Mouse (Mus musculus): Measurements from ENCODE around the gene Tipin.
"Not testable (repeated sequence)": the region's sequence is repeated elsewhere in the genome, so short reads cannot be mapped to it uniquely, and the experiment has no call there.

The Tipin gene

DNA sequence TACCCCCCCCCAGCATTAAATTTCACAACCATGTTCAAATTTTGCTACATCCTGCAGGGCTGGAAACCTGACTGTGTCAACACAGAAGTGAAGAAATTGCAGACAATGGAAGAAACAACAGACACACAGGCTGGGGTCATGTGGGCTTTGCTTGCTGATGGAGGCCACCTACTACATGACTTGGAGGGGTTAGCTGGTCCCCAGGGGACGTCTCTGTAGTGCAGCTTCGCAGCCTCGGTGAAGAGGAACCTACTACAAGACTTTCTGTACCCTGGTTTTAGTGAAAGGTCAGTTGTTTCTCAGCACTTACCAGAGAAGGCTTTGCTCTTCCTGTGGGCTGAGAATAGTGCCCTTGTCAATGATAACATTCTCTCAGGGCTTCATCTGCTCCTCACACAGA is 10.1 kb upstream of the Tipin start:
- in situ Hi-C loops (cut with MboI, MseI) = no loop called here

DNA sequence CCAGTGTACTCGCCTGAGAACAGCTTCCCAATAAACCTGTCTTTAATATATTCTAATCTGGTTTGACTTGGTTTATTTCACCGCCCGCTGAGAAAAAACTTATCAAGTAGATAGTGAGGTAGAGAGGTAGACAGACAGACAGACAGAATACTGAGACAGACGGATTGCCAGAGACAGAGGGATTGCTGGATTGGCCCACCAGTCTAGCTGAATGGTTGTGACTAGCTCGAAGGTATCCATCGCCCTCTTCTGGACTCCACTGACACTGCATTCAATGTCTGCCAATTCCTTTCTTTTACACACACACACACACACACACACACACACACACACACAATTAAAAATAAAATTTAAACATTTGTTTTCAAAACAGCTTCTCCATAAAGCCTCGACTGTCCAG is 8.8 kb upstream of the Tipin start:
- in situ Hi-C loops (cut with MboI, MseI) = no loop called here

DNA sequence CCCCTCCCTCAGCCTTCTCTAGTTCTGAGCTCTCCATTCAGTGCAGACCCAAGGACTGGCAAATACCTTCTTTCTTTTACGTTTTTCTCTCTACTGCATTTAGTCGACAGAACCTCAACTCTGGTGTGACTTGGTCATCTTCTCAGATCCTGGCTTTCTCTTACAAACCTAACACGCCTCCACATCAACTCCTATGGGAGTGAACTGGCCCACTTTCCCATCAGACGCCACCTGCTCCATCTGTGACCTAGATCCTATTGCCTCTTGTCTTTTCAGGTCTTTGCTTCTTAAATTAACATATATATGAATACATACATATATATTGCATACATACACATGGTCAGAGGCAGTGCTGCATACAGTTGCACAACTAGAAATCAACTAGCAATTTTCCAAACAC is 7.6 kb upstream of the Tipin start:
- in situ Hi-C loops (cut with MboI, MseI) = no loop called here

DNA sequence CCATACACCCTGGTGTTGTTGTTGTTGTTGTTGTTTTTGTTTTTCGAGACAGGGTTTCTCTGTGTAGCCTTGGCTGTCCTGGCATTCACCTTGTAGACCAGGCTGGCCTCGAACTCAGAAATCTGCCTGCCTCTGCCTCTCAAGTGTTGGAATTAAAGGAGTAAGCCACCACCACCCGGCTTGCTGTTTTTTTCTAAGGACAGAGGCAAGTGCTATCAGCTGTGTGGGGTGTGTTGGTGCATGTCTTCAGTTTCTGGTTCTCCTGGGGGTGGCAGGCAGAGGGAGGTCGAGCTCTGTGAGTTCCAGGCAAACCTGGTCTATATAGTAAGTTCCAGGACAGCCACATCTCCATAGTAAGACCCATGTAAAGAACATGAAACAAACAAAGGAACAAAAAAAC is 7.1 kb upstream of the Tipin start:
- in situ Hi-C loops (cut with MboI, MseI) = no loop called here

DNA sequence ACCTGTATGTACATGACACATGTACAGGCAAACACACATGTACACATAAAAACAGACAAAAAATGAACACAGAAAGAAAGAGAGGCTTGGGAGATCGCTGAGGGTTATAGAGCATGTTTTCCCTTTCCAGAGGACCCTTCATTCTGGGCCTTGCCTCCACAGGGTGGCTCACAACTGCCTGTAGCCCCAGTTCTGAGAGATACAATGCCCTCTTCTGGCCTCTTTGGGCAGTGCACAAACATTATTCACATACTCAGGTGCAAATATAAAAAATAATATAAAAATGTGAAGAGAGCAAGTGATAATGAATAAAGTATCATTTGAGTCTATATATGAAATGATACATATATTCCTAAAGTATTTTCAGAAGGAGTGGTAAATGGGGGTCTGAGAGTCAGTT is 6.5 kb upstream of the Tipin start:
- in situ Hi-C loops (cut with MboI, MseI) = loop anchor here in 1 of 2 experiments (5.0 kb wide), 1 partner anchor 93 kb away; no protein-coding TSS in a partner anchor

DNA sequence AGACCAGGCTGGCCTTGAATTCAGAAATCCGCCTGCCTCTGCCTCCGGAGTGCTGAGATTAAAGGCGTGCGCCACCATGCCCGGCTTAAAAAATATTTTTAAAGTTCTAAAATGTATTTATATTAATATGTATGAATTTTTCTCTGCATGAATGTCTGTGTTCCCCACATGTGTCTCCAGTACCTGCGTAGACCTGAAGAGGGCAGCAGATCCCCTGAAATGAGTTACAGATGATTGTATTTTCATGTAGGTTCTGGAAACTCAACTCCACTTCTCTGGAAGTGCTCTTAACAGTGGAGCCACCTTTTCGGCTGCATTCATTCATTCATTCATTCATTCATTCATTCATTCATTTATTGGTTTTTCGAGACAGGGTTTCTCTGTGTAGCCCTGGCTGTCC is 3.7 kb upstream of the Tipin start:
- in situ Hi-C loops (cut with MboI, MseI) = loop anchor here in 1 of 2 experiments (5.0 kb wide), 1 partner anchor 95 kb away; no protein-coding TSS in a partner anchor

DNA sequence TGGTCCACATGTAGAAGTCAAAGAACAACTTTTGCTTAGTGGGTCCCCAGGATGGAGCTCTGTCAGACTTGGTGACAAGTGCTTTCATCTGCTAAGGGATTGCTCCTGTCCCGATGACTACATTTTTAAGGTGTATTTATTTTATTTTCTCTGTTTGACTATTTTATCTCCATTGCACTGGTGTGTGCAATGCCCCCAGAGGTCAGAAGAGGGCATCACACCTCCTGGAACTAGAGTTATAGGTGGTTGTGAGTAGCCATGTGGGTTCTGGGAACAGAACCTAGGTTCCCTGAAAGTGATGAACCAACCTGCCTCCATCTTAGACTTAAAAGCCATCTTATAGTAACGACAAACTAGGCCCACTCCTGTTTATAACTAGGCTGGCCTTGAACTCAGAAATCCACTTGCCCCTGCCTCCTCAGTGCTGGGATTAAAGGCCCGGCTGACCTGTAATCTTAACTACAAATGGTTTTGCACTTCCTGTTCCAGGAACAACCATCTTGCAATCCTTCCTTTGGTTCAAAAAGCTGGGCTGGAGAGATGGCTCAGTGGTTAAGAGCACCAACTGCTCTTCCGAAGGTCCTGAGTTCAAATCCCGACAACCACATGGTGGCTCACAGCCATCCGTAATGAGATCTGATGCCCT is 2.6 kb upstream of the Tipin start:
- in situ Hi-C loops (cut with MboI, MseI) = loop anchor here in 1 of 2 experiments (5.0 kb wide), 1 partner anchor 96 kb away; no protein-coding TSS in a partner anchor

DNA sequence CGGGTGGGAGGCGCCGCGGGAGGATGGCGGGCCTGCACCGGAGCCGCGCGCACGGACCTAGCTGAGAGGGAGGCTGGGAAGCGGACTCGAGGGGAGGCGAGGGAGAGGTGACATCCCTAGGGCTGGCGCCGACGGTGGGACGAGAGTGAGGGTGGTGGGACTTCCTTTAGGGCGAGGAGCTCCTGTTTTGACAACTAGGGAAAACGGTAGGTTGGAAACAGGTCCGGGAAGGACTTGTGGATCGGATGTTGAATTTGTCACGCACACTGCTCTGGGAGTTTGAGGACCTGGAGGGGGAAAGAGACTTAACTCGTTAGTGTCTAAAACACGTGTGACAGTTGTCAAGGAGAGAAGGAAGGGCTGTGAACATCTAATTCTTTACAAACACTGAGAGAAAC is 399 bp downstream of the Tipin start:
- in situ Hi-C loops (cut with MboI, MseI) = loop anchor here in 1 of 2 experiments (5.0 kb wide), 1 partner anchor 109 kb away; the partner anchor contains the start of genes Rpl4 and Zwilch

DNA sequence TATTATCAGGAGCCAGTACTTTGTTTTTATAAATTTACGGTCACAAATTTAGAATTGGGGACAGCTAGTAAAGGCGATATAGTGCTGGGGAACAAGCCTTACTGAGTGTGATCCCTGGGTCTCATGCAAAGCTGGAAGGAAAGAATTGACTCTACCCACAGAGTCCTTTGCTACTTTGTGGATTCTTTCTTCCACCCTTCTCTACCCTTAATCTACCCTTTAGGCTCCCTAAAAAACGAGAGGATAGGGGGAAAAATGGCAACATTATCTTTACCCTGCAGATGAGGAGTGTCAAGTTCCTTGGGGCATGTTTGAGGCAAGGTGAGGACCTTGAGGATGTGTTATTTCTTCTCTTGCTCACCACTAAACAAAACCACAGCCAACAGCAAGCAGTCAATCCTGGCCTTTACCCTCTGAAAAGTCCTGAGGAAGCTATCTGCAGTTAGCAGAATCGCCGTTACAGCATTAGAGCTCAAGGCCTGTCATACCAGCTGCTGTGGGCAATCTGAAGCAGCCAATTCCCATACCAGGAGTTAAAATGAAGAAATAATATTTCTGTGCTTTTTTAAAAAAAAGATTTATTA is 1.1 kb downstream of the Tipin start:
- in situ Hi-C loops (cut with MboI, MseI) = loop anchor here in 1 of 2 experiments (5.0 kb wide), 1 partner anchor 110 kb away; the partner anchor contains the start of genes Rpl4 and Zwilch

DNA sequence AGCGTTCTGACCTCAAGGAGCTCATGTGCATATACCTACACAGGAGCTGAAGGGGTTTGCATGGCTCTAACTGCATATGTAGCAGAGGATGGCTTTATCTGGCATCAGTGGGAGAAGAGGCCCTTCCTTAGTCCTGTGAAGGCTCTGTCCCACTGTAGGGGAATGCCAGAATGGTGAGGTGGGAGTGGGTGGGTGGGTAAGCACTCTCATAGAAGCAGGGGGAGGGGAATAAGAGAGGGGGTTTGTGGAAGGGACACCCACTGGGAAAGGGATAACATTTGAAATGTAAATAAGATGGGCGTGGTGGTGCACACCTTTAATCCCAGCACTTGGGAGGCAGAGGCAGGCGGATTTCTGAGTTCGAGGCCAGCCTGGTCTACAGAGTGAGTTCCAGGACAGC is 21.7 kb downstream of the Tipin start:
- in situ Hi-C loops (cut with MboI, MseI) = not testable (repeated sequence)

DNA sequence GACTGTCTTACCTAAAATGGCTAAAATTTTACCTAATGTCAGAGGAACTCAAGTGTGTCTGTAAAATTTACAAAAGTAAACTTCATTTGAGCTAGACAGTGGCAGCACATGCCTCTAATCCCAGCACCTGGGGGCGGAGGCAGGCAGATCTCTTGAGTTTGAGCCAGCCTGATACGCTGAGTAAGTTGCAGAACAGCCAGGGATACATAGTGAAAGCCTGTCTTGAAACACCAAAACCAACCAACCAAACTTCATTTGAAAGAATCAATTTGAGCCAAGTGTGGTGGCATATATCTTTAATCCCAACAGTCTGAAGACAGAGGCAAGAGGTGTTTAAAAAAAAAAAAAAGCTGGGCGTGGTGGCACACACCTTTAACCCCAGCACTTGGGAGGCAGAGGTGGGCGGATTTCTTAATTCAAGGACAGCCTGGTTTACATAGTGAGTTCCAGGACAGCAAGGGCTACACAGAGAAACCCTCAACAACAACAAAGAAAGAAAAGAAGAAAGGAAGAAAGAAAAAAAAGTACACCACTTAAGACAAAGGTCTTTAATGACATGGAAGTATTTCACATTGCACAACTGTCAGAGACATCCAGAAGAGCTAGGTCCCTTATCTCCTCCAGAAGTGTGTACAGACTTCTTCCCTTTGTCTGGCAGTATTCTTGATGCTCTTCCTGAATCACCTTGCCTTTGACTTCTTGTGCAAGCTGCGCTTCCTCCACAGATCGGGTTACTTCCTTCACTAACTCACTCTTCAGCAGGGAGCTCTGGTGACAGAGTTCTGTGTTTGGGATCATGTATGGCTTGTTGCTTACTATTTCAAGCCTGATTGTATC is 25.3 kb downstream of the Tipin start:
- in situ Hi-C loops (cut with MboI, MseI) = loop anchor here (5.0 kb wide), 2 partner anchors 94 to 756 kb away; no protein-coding TSS in a partner anchor

DNA sequence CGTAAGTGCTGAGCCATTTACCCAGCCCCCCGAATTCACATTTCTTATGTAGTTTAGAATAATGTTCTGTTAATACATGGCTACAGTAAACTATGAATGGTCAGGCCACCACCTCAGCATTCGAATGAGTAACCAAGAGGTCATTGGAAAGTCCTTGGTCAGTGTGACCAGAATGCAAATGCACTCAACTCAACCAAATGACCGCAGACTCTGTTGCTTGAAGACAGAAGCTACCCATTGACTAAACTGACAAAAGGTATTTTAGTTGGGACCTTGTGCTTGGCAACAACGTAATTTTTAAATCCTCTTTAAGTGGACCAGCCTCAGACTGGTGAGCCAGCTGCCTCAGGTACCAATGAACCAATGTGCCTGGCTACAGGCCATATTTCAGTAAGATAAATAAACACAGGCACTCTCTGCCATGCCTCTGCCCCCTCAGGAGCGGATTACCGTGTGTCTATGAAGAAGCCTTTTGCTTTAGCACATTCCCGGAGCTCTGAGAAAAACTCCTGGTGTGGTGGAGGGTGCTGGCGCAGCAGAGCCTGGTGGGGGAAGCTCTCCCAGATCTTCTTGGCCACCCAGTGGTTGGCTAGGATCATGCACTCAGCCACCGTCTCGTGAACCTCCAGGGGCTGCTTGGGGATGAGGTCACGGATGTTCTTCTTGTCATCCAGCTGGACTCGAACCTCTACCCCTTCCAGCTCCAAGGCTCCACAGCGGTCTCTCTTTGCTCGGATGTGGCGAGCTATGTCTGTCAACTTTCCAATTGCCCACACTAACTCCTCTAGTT is 29.8 kb downstream of the Tipin start:
- in situ Hi-C loops (cut with MboI, MseI) = no loop called here

DNA sequence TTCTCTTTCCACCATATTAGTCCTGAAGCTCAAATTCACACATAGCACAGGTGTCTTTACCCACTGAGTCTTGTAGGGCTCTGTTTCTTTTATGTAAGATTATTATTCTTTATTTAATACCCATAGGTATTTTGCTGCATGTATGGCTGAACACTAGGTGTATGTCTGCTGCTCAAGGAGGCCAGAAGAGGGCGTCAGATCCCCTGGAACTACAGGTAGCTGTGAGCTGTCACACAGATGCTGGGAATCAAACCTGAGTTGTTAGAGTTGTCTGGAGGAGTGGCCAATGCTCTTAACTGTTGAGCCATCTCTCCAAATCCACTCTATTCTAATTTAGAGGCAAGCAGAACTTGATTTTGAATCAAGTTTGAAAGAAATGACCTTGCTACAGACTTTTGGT is 30.7 kb downstream of the Tipin start:
- in situ Hi-C loops (cut with MboI, MseI) = no loop called here

DNA sequence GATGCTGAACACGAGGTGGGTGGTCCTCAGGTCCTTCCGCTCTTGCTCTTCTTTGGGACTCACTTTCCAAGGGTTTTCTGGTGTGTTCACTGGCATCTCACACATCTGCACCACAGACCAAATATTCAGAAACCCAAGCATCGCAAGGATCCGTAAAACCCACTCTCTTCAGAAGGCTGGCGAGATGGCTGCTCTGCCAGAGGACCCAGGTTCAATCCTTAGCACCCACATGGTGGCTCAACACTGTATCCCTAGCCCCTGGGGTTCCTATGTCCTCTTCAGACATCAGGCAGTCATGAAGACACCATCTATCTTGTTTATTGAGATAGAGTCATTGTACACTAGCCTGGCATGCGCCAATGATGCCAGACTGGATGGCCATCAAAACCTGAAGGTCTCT is 33.3 kb downstream of the Tipin start:
- in situ Hi-C loops (cut with MboI, MseI) = no loop called here

DNA sequence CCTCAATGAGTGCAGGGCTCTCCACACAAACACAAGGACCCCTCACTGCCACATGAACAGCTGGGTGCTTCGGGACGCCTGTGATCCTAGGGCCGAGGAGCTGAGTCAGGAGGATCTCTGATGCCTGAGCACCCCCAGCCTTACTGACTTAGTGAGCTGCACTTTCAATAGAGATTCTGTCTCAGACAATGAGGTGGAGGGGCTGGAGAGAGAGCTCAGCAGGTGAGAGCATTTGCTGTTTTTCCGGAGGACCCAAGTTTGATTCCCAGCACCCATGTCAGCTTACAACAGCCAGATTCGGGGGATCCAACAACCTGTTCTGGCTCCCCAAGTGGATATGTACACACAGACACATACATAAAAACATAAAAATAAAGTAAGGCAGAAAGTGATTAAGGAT is 35.6 kb downstream of the Tipin start:
- in situ Hi-C loops (cut with MboI, MseI) = no loop called here

DNA sequence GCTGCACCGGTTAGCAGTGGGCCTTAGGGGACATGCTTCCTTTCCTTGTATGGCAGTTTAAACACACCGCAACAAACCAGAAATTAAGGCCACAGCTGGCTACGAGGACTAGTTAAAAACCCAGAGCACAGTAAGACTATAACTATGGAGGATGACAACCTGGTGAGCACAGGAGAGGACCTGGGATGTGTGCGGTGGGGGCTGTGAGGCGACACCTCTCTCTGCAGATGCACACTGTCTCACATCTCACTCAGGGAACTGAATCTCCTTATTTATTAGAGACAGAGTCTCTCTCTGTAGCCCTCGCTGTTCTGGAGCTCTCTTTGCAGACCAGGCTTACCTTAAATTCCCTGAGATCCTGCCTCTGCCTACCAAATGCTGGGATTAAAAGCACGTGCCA is 42.6 kb downstream of the Tipin start:
- in situ Hi-C loops (cut with MboI, MseI) = no loop called here

DNA sequence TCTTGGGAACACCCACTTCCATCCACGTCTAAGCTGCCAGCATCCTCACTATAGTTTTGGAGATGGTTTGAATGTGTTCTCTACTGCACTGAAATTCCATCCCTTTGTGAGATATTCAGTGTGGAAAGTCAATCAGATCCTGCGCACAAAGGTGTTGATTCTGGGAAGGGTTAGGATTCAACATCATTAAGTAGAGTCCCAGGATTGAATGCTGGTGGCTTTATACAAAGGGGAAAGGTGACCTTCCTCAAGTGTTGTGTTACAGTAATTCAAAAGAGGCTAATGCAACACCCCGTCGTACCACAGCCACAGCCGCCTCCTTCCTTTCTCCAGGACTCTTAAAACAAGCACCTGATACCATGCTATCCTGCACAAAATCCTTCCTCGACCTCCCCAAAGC is 54.4 kb downstream of the Tipin start:
- in situ Hi-C loops (cut with MboI, MseI) = no loop called here

DNA sequence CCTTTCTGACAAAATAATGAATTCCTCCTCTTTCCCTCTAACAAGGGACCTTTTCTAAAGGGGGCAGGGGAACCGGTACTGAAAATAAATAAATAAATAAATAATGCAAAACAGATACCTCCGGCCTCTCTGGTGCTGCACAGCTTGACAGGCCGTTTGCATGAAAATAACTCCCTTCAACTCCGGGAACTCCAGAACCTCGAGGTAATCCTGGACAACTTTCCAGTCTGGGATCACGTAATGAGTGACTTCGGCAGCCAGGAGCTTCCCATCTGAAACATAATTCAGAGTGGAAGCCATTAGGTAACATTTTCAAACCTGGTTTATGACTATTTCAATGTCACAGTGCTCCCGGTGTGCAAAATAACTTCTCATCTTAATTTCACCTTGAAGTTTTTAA is 58.0 kb downstream of the Tipin start:
- in situ Hi-C loops (cut with MboI, MseI) = no loop called here

DNA sequence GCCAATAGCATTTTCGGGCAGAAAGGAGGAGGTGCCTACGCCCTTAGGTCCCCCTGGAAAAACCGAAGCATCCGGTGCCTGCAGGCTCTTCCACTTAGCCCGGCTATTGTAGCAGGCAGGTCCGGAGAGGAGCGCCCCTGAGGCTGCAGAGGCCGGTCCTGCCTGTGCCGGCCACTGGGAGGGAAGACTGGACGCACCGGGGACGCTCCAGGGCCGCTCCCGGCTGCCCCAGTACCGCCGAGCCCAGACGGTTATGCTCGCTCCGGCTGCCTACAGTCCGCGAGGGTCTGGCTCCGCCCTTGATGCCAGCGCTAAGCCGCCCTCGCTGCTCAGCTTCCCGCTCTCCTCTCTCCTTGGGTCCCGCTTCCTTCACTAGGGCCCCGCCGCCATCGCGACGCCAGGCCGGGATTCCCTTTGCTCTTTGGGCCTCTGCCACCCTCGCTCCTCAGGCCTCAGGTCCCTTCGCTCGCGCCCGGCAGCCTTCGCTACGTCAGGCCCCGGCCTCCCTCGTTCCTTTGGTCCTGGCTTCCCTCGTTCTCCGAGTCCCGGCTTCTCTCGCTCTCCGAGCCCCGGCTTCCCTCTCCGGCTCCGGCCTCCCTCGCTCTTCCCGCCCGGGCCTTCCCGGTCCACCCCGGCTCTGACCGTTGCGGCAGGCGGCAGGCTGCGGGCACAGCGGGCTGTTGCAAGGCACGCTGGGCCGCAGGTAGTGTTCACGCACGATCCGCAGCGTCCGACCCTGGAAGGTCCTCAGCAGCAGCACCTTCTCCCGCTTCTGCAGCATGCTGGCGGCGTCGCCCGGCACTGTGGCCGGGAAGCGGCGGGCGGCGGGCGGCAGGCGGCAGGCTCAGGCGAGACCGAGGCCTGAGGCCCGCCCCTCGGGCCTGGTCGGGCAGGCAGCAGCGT is 59.2 kb downstream of the Tipin start:
- in situ Hi-C loops (cut with MboI, MseI) = no loop called here

DNA sequence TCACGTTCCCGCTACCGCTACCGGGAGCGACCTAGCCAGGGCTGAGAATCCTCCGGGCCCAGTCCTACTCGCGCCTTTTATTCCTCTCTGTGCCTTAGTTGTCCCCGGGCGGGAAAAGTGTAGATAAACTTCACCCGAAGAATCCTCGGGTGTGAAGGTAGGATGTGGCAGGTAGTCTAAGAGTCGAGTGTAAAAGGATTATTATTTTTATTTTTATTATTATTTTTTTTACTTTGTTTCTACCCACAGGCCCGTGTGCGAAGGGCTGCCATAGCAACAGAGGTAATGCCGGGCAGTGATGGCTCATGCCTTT is 59.8 kb downstream of the Tipin start, which contains the start of gene Dis3l:
TSS of gene Dis3l (minus strand) at position 35 of the 313 bp plus-strand sequence.
- in situ Hi-C loops (cut with MboI, MseI) = no loop called here

DNA sequence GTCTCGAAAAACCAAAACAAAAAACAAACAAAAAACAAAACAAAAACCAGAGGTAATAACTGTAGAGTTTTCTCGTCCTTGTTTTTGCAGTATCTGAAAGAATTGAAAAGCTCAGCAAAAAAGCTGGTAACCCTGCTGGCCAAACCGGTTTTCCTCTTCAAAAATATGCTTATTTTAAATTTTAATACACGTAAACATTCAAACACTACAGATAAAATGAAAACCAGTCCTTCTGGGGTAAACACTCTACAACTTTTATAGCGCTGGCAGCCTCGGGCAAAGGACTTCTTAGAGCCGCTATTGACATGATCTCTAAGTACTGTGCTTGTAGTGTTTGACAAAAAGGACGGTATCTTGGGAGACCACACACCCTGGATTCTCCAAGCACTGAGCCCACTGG is 60.3 kb downstream of the Tipin start:
- in situ Hi-C loops (cut with MboI, MseI) = no loop called here

All from T-helper 17 cell (primary cell).